Mouse (Mus musculus) MN1 (cell line): ENCODE data around the gene Trp53i13.
A peak's percentile ranks its signal among the peaks of the same experiment; 100 is the strongest.

ENCODE experiments used
- DNase-seq: peaks from one replicate; pipeline ENCODE4 v3.0.0-alpha.2; 2016; ENCODE audit warnings: low spot score

Gene Trp53i13

DNA sequence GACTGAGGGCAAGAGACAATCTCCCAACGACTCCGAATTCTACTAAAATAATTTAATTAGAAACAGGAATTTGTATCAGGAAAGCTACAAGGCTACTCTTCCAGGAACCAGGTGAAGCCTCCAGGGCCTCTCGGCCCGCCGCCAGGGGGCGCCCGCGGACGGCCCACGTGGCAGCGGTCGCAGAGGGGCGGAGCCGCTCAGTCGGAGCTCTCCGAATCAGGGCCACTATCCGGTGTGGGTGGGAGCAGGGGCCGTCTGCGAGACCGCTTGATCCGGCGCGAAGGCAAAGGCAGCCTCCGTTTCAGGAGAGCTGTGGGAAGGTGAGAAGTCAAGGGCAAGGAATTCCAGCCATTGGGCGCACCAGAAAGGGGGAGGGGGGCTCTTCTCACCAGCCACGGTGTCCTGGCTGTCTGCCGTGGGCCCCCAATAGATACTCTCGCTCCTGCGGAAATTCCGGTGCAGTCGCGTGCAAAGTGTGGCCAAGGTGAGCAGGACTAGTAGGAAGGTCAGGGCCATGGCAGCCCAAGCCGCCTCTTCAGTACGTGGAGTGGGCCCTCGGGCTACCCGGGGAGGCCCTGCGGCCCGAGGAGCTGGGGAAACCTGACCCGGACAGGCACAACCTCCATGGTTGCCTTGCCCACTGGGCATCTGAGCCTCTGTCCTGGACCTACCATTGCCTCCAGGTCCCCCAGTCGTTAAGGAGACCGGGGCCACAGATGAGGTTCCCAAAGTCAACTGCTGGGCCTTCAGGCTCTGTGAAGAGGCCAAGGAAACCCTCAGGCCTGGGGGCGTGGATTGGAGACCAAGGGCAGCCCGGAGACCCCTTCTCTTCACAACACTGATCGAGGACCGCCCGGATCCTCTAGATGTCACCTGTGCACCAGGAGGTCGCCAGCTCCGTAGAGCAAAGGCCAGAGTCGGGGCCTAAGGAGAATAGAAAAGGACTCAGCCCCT is 7.4 kb downstream of the Trp53i13 start:
- peak; percentile 87 for DNase-seq

DNA sequence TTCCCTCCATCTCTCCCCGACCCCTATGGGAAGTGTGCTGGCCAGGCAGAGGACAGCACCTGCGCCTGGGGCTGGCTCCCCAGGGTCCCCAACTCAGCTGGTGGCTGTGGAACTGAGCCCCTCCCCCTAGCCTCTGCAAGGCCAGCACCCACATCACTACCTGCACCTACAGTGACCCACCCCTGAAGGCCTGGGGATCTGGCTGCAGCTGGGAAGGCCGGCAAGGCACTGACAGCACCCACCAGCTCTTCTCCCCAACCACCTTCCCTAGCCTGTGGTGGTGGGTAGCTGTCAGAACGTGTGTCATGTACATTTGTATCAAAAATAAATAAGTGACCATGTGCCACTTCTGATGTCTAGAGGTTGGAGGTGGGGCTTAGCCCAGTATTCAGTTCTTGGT is 8.4 kb downstream of the Trp53i13 start:
- no peak for DNase-seq

DNA sequence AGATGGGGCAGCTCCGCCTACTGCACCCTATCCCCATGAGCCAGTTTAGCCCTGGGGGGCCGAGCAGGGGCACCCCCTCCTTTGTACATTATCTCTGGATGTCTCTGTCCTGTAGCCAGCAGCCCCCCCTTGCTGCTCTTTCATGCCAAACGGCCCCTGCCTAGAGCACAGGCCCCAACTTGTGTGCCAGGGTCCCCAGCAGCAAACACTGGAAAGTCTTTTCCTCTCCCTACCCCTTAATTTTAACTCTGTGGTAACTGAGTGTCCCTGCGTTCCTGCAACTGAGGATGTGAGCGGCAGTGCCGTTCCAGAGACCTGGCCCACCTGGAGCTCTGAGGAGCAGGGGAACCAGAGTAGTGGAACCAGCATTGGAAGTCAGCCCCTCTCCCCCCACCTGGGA is 8.8 kb downstream of the Trp53i13 start:
- no peak for DNase-seq

DNA sequence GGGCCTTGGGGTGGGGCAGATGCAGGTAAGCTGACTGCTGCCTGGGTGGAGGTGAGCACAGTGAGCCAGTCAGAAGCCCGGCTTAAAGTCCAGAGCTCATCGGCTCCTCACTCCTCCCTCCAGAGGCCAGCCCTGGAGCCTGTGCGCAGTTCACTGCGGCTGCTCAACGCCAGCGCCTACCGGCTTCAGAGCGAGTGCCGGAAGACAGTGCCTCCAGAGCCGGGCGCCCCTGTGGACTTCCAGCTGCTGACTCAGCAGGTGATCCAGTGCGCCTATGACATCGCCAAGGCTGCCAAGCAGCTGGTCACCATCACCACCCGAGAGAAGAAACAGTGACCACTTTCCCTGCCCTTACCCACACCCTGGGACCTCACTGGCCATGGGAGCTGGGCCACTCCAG is 9.5 kb downstream of the Trp53i13 start:
- no peak for DNase-seq

- no peak for DNase-seq
Observed at GRCm38 (mm10) chr11:77505291-77505980, 10.3 kb downstream of the Trp53i13 start.

GRCm38 (mm10) chr11:77504377-77504776 is 11.4 kb downstream of the Trp53i13 start:
- no peak for DNase-seq

DNA sequence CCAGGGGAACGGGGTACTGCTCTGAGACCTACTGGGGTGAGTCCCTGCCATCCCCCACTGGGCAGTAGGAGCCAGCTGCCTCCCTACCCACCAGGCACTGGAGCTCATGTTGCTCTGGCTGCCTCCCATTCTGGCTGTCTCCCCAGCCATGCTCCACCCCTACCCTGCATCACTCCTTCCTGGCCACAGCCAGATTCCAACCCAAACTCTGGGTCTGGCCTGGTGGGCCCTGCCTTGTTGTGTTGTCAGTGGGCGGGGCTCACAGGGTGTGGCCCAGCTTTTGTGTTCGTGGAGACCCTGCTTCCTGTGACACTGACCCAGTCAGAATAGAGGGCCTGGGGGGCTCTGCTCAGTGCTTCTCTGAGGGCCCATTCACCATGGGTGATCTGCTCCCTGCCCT is 12.3 kb downstream of the Trp53i13 start:
- peak; percentile 55 for DNase-seq

- no peak for DNase-seq
Observed at GRCm38 (mm10) chr11:77502481-77502880, 13.3 kb downstream of the Trp53i13 start.

GRCm38 (mm10) chr11:77501971-77502370 is 13.8 kb downstream of the Trp53i13 start:
- DNase-seq, result no peak

- peak; percentile 86 for DNase-seq
Observed at GRCm38 (mm10) chr11:77501392-77501791, 14.4 kb downstream of the Trp53i13 start.

DNA sequence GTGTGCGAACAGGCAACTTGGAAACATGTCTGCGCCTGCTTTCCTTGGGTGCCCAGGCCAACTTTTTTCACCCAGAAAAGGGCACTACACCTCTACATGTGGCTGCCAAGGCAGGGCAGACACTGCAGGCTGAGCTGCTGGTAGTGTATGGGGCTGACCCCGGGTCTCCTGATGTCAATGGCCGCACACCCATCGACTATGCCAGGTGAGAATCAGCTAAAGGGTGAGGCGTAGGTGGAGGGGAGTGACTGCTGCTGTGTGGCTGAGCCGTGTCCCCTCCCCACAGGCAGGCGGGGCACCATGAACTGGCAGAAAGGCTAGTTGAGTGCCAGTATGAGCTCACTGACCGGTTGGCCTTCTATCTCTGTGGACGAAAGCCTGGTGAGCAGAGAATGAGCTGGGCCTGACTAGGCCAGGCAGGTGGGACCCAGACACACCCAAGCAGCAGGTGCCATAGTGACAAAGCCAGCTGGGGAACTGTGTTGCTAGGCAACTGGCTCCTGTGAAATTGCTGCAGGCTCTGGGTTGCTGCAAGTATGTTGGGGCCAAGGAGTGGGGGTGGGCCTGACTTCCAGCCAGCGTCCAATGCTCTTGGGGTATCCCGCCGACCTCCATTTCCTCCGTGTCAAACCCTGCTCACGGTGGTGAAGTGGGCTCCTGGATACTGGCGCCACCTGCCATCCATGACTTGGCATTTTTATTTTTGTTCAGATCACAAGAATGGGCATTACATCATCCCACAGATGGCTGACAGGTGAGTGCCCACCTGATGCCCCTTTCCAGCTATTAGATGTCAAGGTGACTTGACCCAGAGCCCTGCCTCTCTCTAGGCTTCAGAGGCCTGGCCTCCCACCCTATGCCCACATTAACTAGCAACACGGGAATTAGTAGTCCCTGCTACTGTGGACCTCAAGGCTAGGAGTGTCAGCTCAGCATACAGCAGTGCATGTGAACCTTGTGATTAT is 15.1 kb downstream of the Trp53i13 start:
- peak; percentile 56 for DNase-seq

- no peak for DNase-seq
Observed at GRCm38 (mm10) chr11:77499354-77499753, 16.4 kb downstream of the Trp53i13 start.

GRCm38 (mm10) chr11:77498261-77499139 is 17.3 kb downstream of the Trp53i13 start:
- DNase-seq, result no peak

GRCm38 (mm10) chr11:77497851-77498250 is 17.9 kb downstream of the Trp53i13 start:
- DNase-seq, result no peak

DNA sequence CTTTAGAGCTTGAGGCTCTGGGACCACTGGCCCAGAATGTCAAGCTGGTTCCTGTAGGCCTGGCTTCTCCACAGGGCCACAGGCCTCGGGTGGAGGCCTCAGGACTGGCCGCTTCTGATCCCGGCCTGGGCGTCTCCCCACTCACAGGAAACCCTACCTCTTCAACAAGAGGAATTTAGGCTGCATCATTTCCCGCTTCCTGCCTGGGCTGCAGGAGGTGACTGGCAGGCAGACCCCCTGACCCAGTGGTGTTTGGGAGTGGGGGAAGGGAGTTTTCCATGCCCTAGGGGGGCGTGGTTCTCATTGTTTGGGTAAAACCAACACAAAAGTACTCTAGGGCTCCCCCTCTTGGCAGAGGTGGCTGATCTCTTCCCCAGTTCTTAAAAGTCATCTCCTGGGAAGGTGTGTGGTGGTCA is 18.4 kb downstream of the Trp53i13 start:
- peak; percentile 70 for DNase-seq

DNA sequence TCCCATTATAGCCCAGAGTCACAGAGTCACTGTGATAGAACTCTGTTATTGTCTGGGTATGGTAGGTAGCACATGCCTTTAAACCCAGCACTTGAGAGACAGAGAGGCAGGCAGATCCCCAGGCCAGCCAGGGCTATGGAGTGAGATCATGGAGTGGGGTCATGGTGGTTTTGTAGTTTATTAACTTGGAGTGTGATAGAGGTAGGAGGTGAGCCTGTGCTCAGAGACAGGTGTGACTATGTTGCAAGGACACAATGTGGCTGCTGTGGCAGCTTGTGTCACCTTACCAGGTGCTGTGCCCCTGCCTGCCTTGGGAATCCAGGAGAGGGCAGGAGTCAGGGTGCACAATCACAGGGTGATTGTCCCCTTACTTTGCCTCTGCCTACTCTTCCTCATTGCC is 20.3 kb downstream of the Trp53i13 start:
- DNase-seq, result no peak

GRCm38 (mm10) chr11:77494782-77495181 is 21.0 kb downstream of the Trp53i13 start:
- DNase-seq, result no peak

DNA sequence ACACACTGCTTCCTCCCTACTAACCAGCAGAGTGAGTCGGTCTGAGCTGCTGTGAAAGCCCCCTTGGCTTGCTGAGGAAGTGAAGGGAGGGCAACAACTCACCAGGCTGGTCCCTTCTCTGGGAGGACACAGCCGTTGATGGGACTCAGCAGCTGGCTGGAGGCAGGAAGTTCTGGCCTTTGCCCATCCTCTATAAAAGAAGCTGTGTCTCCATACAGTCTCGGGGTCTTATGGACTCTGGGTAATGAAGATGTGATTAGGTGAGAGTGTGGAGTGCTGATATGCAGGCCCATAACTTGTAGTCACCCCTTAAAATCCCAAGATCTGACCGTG is 21.5 kb downstream of the Trp53i13 start:
- DNase-seq, result no peak

- peak; percentile 48 for DNase-seq
Observed at GRCm38 (mm10) chr11:77493512-77494343, 22.1 kb downstream of the Trp53i13 start, which contains the start of gene Git1. TSS of gene Git1 (plus strand) at chr11:77493562.

- peak; percentile 93 for DNase-seq
Observed at GRCm38 (mm10) chr11:77492911-77493332, 22.9 kb downstream of the Trp53i13 start.
